In the genomic region with DNA sequence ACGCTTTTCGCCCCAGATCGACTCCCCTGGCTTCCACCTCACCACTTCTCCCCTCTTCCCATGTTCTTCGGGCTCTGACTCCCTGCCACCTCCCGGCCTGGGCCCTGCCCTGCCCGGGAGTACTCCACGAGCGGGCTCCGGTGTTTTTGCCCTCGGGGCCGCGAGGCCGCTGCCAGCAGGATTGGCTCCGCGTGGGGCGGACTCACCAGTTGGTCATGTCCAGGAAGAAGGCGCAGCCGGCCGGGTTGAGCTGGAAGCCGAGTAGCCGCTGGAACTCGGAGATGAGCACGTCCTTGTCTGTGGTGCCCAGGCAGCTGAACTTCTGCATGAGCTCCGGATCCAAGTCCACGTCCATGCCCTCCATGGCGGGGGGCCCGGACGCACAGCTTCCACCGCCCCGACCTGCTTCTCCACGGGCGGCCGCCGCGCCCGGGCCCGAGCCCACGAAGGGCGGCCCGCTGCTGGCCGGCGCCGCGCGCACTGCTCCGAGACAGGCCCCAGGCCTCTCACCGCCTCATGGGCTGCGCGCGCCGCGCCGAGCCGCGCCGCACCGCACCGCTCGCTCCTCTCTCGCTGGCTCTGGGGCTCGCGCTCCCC, we compare ENCODE assay signal across 8 mouse cellular contexts. TPM values are rescaled to one million over a fixed set of nuclear protein-coding genes. Genes with fewer than 3 reads are reported as not detected.
A peak's percentile ranks its signal among the peaks of the same experiment; 100 is the strongest.
DNase-seq lines count a peak whose midpoint lies in the region; ATAC-seq lines count a peak whose summit lies in the region.

No protein-coding gene starts in this region.

- peak; percentile 58 for DNase-seq in MN1 (ENCODE audit: low spot score)
- peak; percentile 66 for DNase-seq in cerebellum, adult 11 months
- DNase-seq in frontal cortex, postnatal 10 days (ENCODE audit: low spot score in 2 of 2) = peak; percentile 61 to 65
- peak; percentile 50 to 59 for DNase-seq in layer of hippocampus, postnatal 36 days
- DNase-seq in right cerebral cortex, postnatal 4 days = peak; percentile 47
- DNase-seq in yolk sac, embryonic 10.5 days (ENCODE audit: low spot score) = no peak

- ATAC-seq in hindbrain, embryonic 13.5 days (ENCODE audit: low FRiP score) = peak; percentile 90

- no peaks in the 10 kb centered on the region for H3K36me3 ChIP-seq in hindbrain, embryonic 13.5 days
- H3K36me3 ChIP-seq in macrophage (ENCODE audit: inconsistent target) = no peaks in the 10 kb centered on the region

- peaks cover 51% of the 10 kb centered on the region for H3K79me2 ChIP-seq in macrophage (ENCODE audit: inconsistent target)

- no peaks in the 10 kb centered on the region for H3K9me3 ChIP-seq in hindbrain, embryonic 13.5 days

- peak overlapping the region; percentile 97 for H3K4me3 ChIP-seq in hindbrain, embryonic 13.5 days
- H3K4me3 ChIP-seq in macrophage (ENCODE audit: inconsistent target) = peak overlapping the region; percentile 76

- H3K27me3 ChIP-seq in hindbrain, embryonic 13.5 days = no peaks in the 10 kb centered on the region

- H3K9ac ChIP-seq in hindbrain, embryonic 13.5 days = peak overlapping the region; percentile 93

- peak overlapping the region; percentile 93 for H3K27ac ChIP-seq in hindbrain, embryonic 13.5 days
- peak overlapping the region; percentile 74 for H3K27ac ChIP-seq in macrophage

- peak overlapping the region; percentile 95 for H3K4me2 ChIP-seq in hindbrain, embryonic 13.5 days

- peaks cover 29% of the 10 kb centered on the region for H3K4me1 ChIP-seq in hindbrain, embryonic 13.5 days (replicated peaks)

- under 1% methylated on average over 25 of the region's 62 CpGs for WGBS in hindbrain, embryonic 13.5 days
- WGBS in macrophage (ENCODE audit: missing documents) = under 1% methylated on average over 46 of the region's 62 CpGs

RNA-seq across cellular contexts. Expression of a gene that starts 0.4 kb away (rescaled TPM):
- polyA plus RNA-seq in hindbrain, embryonic 13.5 days (2015; fragmentation: Nextera tagmentation; extraction: Ambion mirVana) = 10.0 and 10.1 TPM in 2 replicates
- 100 to 1,000 TPM; 191 to 194 TPM for total RNA-seq in layer of hippocampus, postnatal 36 days (2021)
- total RNA-seq in macrophage (2018; cell fraction: chromatin; rRNA removed) = 100 to 1,000 TPM in 20 of 26 experiments, 10 to 100 TPM in 6; 40.2 to 258 (median 128) TPM
- total RNA-seq in macrophage (2018; cell fraction: cytosol; rRNA removed) = 100 to 1,000 TPM in 25 of 26 experiments, 10 to 100 TPM in 1; 97.7 to 203 (median 138) TPM
- 100 to 1,000 TPM in 21 of 26 experiments, 10 to 100 TPM in 5; 64.2 to 259 (median 158) TPM for total RNA-seq in macrophage (2018; cell fraction: nucleus; rRNA removed)
- polyA plus RNA-seq in macrophage (2018) = 79.5 to 101 TPM (median 86.2 TPM) in 3 replicates

RNA-seq across cellular contexts. Expression of a gene that starts 17.9 kb away (rescaled TPM):
- polyA plus RNA-seq in hindbrain, embryonic 13.5 days (2015; fragmentation: Nextera tagmentation; extraction: Ambion mirVana) = 260 and 270 TPM in 2 replicates
- 10 to 100 TPM; 49.7 to 51.5 TPM for total RNA-seq in layer of hippocampus, postnatal 36 days (2021)
- total RNA-seq in macrophage (2018; cell fraction: chromatin; rRNA removed) = 10 to 100 TPM in 23 of 26 experiments, 1 to 10 TPM in 3; 7.2 to 35.6 (median 18.9) TPM
- 100 to 1,000 TPM in 4 of 26 experiments, 10 to 100 TPM in 22; 66.0 to 112 (median 87.7) TPM for total RNA-seq in macrophage (2018; cell fraction: cytosol; rRNA removed)
- total RNA-seq in macrophage (2018; cell fraction: nucleus; rRNA removed) = 10 to 100 TPM in 23 of 26 experiments, 1 to 10 TPM in 3; 7.8 to 37.8 (median 25.3) TPM
- 84.2 to 113 TPM (median 89.9 TPM) in 3 replicates for polyA plus RNA-seq in macrophage (2018)

RNA-seq across cellular contexts. Expression of a gene that starts 36.2 kb away (rescaled TPM):
- 5.6 and 6.7 TPM in 2 replicates for polyA plus RNA-seq in hindbrain, embryonic 13.5 days (2015; fragmentation: Nextera tagmentation; extraction: Ambion mirVana)
- 10 to 100 TPM; 14.5 to 16.9 TPM for total RNA-seq in layer of hippocampus, postnatal 36 days (2021)
- total RNA-seq in macrophage (2018; cell fraction: chromatin; rRNA removed) = 10 to 100 TPM in 18 of 26 experiments, 1 to 10 TPM in 8; 2.6 to 41.3 (median 22.1) TPM
- 10 to 100 TPM in 20 of 26 experiments, 1 to 10 TPM in 6; 5.9 to 20.1 (median 14.1) TPM for total RNA-seq in macrophage (2018; cell fraction: cytosol; rRNA removed)
- total RNA-seq in macrophage (2018; cell fraction: nucleus; rRNA removed) = 10 to 100 TPM in 22 of 26 experiments, 1 to 10 TPM in 4; 6.4 to 34.6 (median 16.9) TPM
- polyA plus RNA-seq in macrophage (2018) = 6.8 to 14.6 TPM (median 7.6 TPM) in 3 replicates
